In the genomic region with DNA sequence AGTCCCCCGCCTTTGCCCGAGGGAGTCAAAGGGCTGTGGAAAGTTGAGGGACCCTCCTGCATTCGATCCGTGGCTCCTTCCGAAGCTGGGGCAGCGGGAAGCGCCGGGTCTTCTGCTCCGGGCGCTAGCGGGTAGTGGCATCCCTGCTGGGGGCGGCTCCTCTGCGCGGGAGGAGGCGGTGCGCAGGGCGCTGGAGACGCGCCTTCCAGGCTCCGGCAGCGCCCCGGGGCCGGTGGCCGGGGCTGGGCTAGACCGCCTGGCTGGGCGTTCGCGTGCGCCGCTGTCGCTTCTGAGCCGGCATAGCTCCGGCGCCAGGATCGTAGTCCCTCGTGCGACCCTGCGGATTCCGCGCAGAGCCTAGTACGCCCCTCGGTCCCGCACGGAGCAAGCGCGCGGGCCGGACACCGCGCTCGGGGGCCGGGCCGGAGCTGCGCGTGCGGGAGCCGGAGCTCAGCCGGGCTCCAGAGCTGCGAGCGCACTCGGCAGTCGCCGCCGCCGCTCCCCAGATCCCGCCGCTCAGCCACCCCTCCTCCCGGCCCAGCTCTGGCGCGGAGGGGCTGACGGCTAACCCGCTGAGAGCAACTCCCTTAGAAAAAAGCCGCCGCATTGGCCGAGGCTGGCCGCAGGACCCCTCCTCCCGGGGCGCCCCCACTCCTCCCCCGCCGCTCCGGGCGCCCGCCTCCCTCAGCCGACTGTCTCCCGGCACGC, we compare ENCODE assay signal across 7 mouse cellular contexts. TPM values are rescaled to one million over a fixed set of nuclear protein-coding genes. Genes with fewer than 3 reads are reported as not detected.
DNase-seq lines count a peak whose midpoint lies in the region; ATAC-seq and TF ChIP-seq lines count a peak whose summit lies in the region.

A gene (plus strand): TSS at position 236 of the 708 bp plus-strand sequence.

- H3K36me3 ChIP-seq in forebrain, postnatal 0 days (ENCODE audit: insufficient read depth) = no peaks in the 10 kb centered on the region

- peaks cover 7% of the 10 kb centered on the region; the same call in 1 of the 2 replicates for H3K27me3 ChIP-seq in forebrain, postnatal 0 days (ENCODE audit: insufficient read depth, low read length)

- ATAC-seq in forebrain, postnatal 0 days = peak; percentile 89

- H3K4me1 ChIP-seq in forebrain, postnatal 0 days (ENCODE audit: insufficient read depth) = peaks cover 3% of the 10 kb centered on the region; the same call in 1 of the 2 replicates

- intact Hi-C loops in heart, postnatal 36 days (cut with DNase I) = no loop called here

- H3K9me3 ChIP-seq in forebrain, postnatal 0 days (ENCODE audit: low read length) = no peaks in the 10 kb centered on the region

- peak within 1 kb of the TSS; percentile 67 for H3K9ac ChIP-seq in forebrain, postnatal 0 days

- WGBS in forebrain, postnatal 0 days = under 1% methylated on average over 67 of the region's 86 CpGs

- peak within 1 kb of the TSS; percentile 98 for H3K4me2 ChIP-seq in forebrain, postnatal 0 days (ENCODE audit: low read depth)

- peak within 1 kb of the TSS; percentile 77 for H3K4me3 ChIP-seq in forebrain, postnatal 0 days (ENCODE audit: low read depth, low read length)

- TF ChIP-seq CTCF in forebrain, postnatal 0 days (IDR thresholded peaks at IDR 0.05; ENCODE audit: low read depth) = no peak; the same call in 1 of the 2 replicates

- peak; percentile 85 for DNase-seq in ZHBTc4 (ENCODE audit: low read depth, low spot score)
- peak; percentile 13 to 54 for DNase-seq in cerebellum, adult 18-20 months
- DNase-seq in forebrain, postnatal 0 days = peak; percentile 76
- peak; percentile 58 to 64 for DNase-seq in heart, postnatal 36 days
- peak; percentile 36 to 55 for DNase-seq in layer of hippocampus, postnatal 25 days (ENCODE audit: extremely low spot score in 1 of 2, low spot score in 1 of 2)
- DNase-seq in lung, postnatal 14 days = peak; percentile 64
- DNase-seq in right cerebral cortex, postnatal 10 days (ENCODE audit: low spot score in 2 of 2) = peak; percentile 77 to 81

- peak within 1 kb of the TSS; percentile 77 for H3K27ac ChIP-seq in forebrain, postnatal 0 days (ENCODE audit: low read depth, low read length)

RNA-seq across cellular contexts. Expression of the gene that starts here (rescaled TPM):
- 5.8 and 9.6 TPM in 2 replicates for total RNA-seq in forebrain, postnatal 0 days (2014; rRNA removed)
- 3.2 and 5.6 TPM in 2 replicates for polyA plus RNA-seq in forebrain, postnatal 0 days (2015; fragmentation: Nextera tagmentation; extraction: Ambion mirVana)
- 1 to 10 TPM; 3.1 to 4.3 TPM for total RNA-seq in heart, postnatal 36 days (2021)
- total RNA-seq in layer of hippocampus, postnatal 25 days (2021) = 1 to 10 TPM; 3.9 to 5.3 TPM

Comparison
In these comparisons a context has a peak if more than half of its experiments do, and no peak if none do; other contexts are left out.
1. Peak in every context shown above with its lines: DNase-seq, ATAC-seq, H3K4me3 ChIP-seq and H3K27ac ChIP-seq.
2. DNase-seq: peak in every context shown above with its lines; median percentile 85 in ZHBTc4; 79 in right cerebral cortex, postnatal 10 days; 76 in forebrain, postnatal 0 days; 64 in lung, postnatal 14 days; 61 in heart, postnatal 36 days; 46 in layer of hippocampus, postnatal 25 days; 34 in cerebellum, adult 18-20 months.